Mouse (Mus musculus): ENCODE measurements around the gene Arhgap15.

DNA sequence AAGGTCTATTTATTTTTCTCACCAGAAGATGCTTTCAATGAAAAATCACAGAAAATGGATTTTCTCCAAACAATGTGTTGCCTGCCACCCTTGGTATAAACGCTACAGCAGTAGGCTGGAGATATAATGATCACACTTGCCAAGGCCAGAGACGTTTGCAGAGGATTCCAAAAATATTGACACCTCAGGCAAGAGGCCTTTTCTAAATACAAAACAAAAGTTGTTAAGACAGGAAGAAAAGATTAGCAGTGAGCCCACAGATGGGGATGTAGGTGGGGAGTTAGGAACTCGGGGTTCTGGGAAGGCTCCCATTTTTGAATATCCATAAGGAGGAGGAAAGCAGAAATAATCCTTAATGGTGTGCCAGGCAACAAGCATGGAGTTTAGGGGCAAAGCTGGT lies 386.2 kb downstream of the Arhgap15 start:
- TF ChIP-seq POLR2A (IDR thresholded peaks at IDR 0.05; ENCODE audit: low read depth, low read length) (no peak), CTCF (IDR thresholded peaks at IDR 0.05; ENCODE audit: borderline replicate concordance, insufficient read depth, low read length) (no peak)

All from embryonic fibroblast, embryonic 13.5 days (primary cell).